Mouse (Mus musculus) forebrain, embryonic 16.5 days (tissue): ENCODE data around the gene Gm19345. TPM values are rescaled to one million over a fixed set of nuclear protein-coding genes. Genes with fewer than 3 reads are reported as not detected.
A peak's percentile ranks its signal among the peaks of the same experiment; 100 is the strongest.

Source experiments
- ATAC-seq: fragments of 200-750 bp; cut with Nextera tagmentation; 2 replicates; pipeline ENCODE4 v1.8.0; 2017; ENCODE audit warnings: mild to moderate bottlenecking, moderate library complexity
- H3K27ac ChIP-seq: fragments of 300-500 bp; sonication (generic); 2 replicates; pipeline ENCODE4 v1.5.1; 2014; ENCODE audit warnings: low read length, control low read depth
- H3K27me3 ChIP-seq: fragments of 300-500 bp; sonication (generic); replicated peaks from 2 replicates; pipeline ENCODE4 v1.6.1; 2014; ENCODE audit warnings: low read length; ENCODE audit not compliant: control insufficient read depth, insufficient read depth
- H3K36me3 ChIP-seq: fragments of 300-500 bp; sonication (generic); 2 replicates; pipeline ENCODE4 v1.6.1; 2014; ENCODE audit not compliant: control insufficient read depth, insufficient read depth
- H3K4me1 ChIP-seq: fragments of 300-500 bp; sonication (generic); replicated peaks from 2 replicates; pipeline ENCODE4 v1.6.1; 2014; ENCODE audit warnings: low read length; ENCODE audit not compliant: control insufficient read depth, insufficient read depth
- H3K4me2 ChIP-seq: fragments of 300-500 bp; sonication (generic); 2 replicates; pipeline ENCODE4 v1.6.1; 2014; ENCODE audit warnings: mild to moderate bottlenecking, low read length, control low read depth
- H3K4me3 ChIP-seq: fragments of 300-500 bp; sonication (generic); replicated peaks from 2 replicates; pipeline ENCODE4 v1.5.1; 2014; ENCODE audit warnings: mild to moderate bottlenecking, low read length, control low read depth
- H3K9ac ChIP-seq: fragments of 300-500 bp; sonication (generic); replicated peaks from 2 replicates; pipeline ENCODE4 v1.6.1; 2014; ENCODE audit warnings: low read depth, low read length, control low read depth
- H3K9me3 ChIP-seq: fragments of 300-500 bp; sonication (generic); 2 replicates; pipeline ENCODE4 v1.6.1; 2016; ENCODE audit warnings: low read length; ENCODE audit not compliant: control insufficient read depth
- WGBS: fragments of 180-500 bp; shearing (Covaris S2); extraction: QIAGEN DNeasy Blood & Tissue Kit; methylation state at CpG from one replicate; pipeline ENCODE4 v1.1.7; 2014; 5-methylcytosine and 5-hydroxymethylcytosine counted together
- polyA plus RNA-seq: library from polyadenylated mRNA; unstranded; fragments of >200 nt; fragmentation: Nextera tagmentation; extraction: Ambion mirVana; gene quantifications from 2 replicates; pipeline ENCODE4 v1.2.1, GENCODE M21; 2015

The Gm19345 gene
- 8.8 and 11.8 TPM in 2 replicates for polyA plus RNA-seq

- no peaks in the 10 kb centered on the region for H3K36me3 ChIP-seq
- peak; percentile 91 for ATAC-seq
- no peaks in the 10 kb centered on the region for H3K9me3 ChIP-seq
- peak within 1 kb of the TSS; percentile 23; the same call in 1 of the 2 replicates for H3K27ac ChIP-seq
- WGBS, result 4% methylated on average over 33 of the region's 33 CpGs
- peak within 1 kb of the TSS; percentile 57 for H3K4me2 ChIP-seq
- H3K27me3 ChIP-seq, result no peaks in the 10 kb centered on the region; the same call in 1 of the 2 replicates
- peaks cover 5% of the 10 kb centered on the region; the same call in 1 of the 2 replicates for H3K4me1 ChIP-seq
- peak within 1 kb of the TSS; percentile 54 for H3K4me3 ChIP-seq
- peak within 1 kb of the TSS; percentile 74 for H3K9ac ChIP-seq
Observed at GRCm38 (mm10) chr7:19851858-19852570, at the start of gene Gm19345. TSS of gene Gm19345 (plus strand) at chr7:19852003.

GRCm38 (mm10) chr7:19802995-19803394 is 48.8 kb upstream of the Gm19345 start:
- Histone ChIP-seq H3K4me2 (no peak overlapping the region), H3K9ac (no peak overlapping the region), H3K27ac (no peak overlapping the region), H3K4me1 (no peaks in the 10 kb centered on the region), H3K36me3 (no peaks in the 10 kb centered on the region), H3K4me3 (no peak overlapping the region), H3K27me3 (peaks cover under 1% of the 10 kb centered on the region; the same call in 1 of the 2 replicates), H3K9me3 (no peaks in the 10 kb centered on the region)
- WGBS, result 15% methylated on average over 7 of the region's 7 CpGs
- ATAC-seq, result no peak

GRCm38 (mm10) chr7:19806356-19806969 is 45.3 kb upstream of the Gm19345 start:
- Histone ChIP-seq H3K4me1 (peaks cover 5% of the 10 kb centered on the region), H3K4me3 (no peak overlapping the region), H3K27me3 (peaks cover 25% of the 10 kb centered on the region), H3K9ac (no peak overlapping the region), H3K4me2 (no peak overlapping the region), H3K9me3 (no peaks in the 10 kb centered on the region), H3K27ac (no peak overlapping the region), H3K36me3 (no peaks in the 10 kb centered on the region)
- no peak for ATAC-seq
- 85% methylated on average over 8 of the region's 8 CpGs for WGBS

- Histone ChIP-seq H3K9ac (no peak overlapping the region), H3K27me3 (peaks cover 34% of the 10 kb centered on the region), H3K4me1 (peaks cover 5% of the 10 kb centered on the region), H3K4me3 (peak overlapping the region; percentile 3), H3K4me2 (peak overlapping the region; percentile 12), H3K27ac (no peak overlapping the region), H3K36me3 (no peaks in the 10 kb centered on the region), H3K9me3 (no peaks in the 10 kb centered on the region)
- 3% methylated on average over 27 of the region's 27 CpGs for WGBS
- ATAC-seq, result peak; percentile 50; the same call in 1 of the 2 replicates
Observed at GRCm38 (mm10) chr7:19809369-19809768, 42.4 kb upstream of the Gm19345 start.

GRCm38 (mm10) chr7:19811114-19811513 is 40.7 kb upstream of the Gm19345 start:
- peaks cover 34% of the 10 kb centered on the region for H3K27me3 ChIP-seq
- H3K36me3 ChIP-seq, result no peaks in the 10 kb centered on the region
- peaks cover 9% of the 10 kb centered on the region for H3K4me1 ChIP-seq
- H3K27ac ChIP-seq, result no peak overlapping the region
- peak overlapping the region; percentile 42 for H3K4me2 ChIP-seq
- H3K9me3 ChIP-seq, result no peaks in the 10 kb centered on the region; the same call in 1 of the 2 replicates
- peak overlapping the region; percentile 22 for H3K4me3 ChIP-seq
- ATAC-seq, result peak; percentile 32; the same call in 1 of the 2 replicates
- no peak overlapping the region for H3K9ac ChIP-seq
- WGBS, result 6% methylated on average over 22 of the region's 22 CpGs

GRCm38 (mm10) chr7:19813161-19813560 is 38.6 kb upstream of the Gm19345 start:
- WGBS, result 89% methylated on average over 4 of the region's 4 CpGs
- no peak for ATAC-seq

GRCm38 (mm10) chr7:19813579-19814122 is 38.2 kb upstream of the Gm19345 start:
- Histone ChIP-seq H3K36me3 (no peaks in the 10 kb centered on the region), H3K9me3 (no peaks in the 10 kb centered on the region; the same call in 1 of the 2 replicates), H3K9ac (no peak overlapping the region), H3K4me2 (no peak overlapping the region), H3K27me3 (peaks cover 46% of the 10 kb centered on the region), H3K4me3 (no peak overlapping the region), H3K4me1 (peaks cover 21% of the 10 kb centered on the region), H3K27ac (no peak overlapping the region)
- 88% methylated on average over 6 of the region's 6 CpGs for WGBS
- ATAC-seq, result no peak

More at GRCm38 (mm10) chr7:19813161-19813560, 38.6 kb upstream of the Gm19345 start:
- H3K27me3 ChIP-seq, result peaks cover 44% of the 10 kb centered on the region
- no peak overlapping the region for H3K4me2 ChIP-seq
- no peak overlapping the region for H3K9ac ChIP-seq
- no peaks in the 10 kb centered on the region; the same call in 1 of the 2 replicates for H3K9me3 ChIP-seq
- no peak overlapping the region for H3K4me3 ChIP-seq
- H3K4me1 ChIP-seq, result peaks cover 21% of the 10 kb centered on the region
- no peaks in the 10 kb centered on the region for H3K36me3 ChIP-seq
- no peak overlapping the region for H3K27ac ChIP-seq

- peaks cover 21% of the 10 kb centered on the region for H3K4me1 ChIP-seq
- H3K9ac ChIP-seq, result peak overlapping the region; percentile 56
- ATAC-seq, result peak; percentile 49
- WGBS, result 8% methylated on average over 17 of the region's 17 CpGs
- peak overlapping the region; percentile 69 for H3K4me2 ChIP-seq
- H3K9me3 ChIP-seq, result peaks cover 2% of the 10 kb centered on the region; the same call in 1 of the 2 replicates
- peak overlapping the region; percentile 47 for H3K4me3 ChIP-seq
- H3K36me3 ChIP-seq, result no peaks in the 10 kb centered on the region
- peaks cover 31% of the 10 kb centered on the region for H3K27me3 ChIP-seq
- H3K27ac ChIP-seq, result no peak overlapping the region
Observed at GRCm38 (mm10) chr7:19815296-19816223, 36.2 kb upstream of the Gm19345 start.
